Mouse (Mus musculus): Measurements from ENCODE around the gene Elmsan1. TPM values are rescaled to one million over a fixed set of nuclear protein-coding genes. Genes with fewer than 3 reads are reported as not detected.
"Not testable (repeated sequence)": the region's sequence is repeated elsewhere in the genome, so short reads cannot be mapped to it uniquely, and the experiment has no call there.

Elmsan1 gene
- polyA plus RNA-seq, 1 experiment from 2014 or later: 6.3 TPM

GRCm38 (mm10) chr12:84114153-84114994 is 104.3 kb downstream of the Elmsan1 start, which contains the start of gene Dnal1:
Gene Dnal1, plus strand, starts transcription at chr12:84114366.
- Histone ChIP-seq H3K9ac (peak within 1 kb of the TSS; percentile 68), H3K4me2 (replicated peaks) (peak within 1 kb of the TSS; percentile 76), H3K27me3 (replicated peaks) (no peaks in the 10 kb centered on the region), H3K9me3 (no peaks in the 10 kb centered on the region), H3K36me3 (no peaks in the 10 kb centered on the region), H3K27ac (no peak within 1 kb of the TSS), H3K4me3 (peak within 1 kb of the TSS; percentile 69), H3K4me1 (peaks cover 9% of the 10 kb centered on the region)
- 3% methylated on average over 33 of the region's 35 CpGs for WGBS
- ATAC-seq (ENCODE audit: low FRiP score, low read depth): peak; percentile 96

DNA sequence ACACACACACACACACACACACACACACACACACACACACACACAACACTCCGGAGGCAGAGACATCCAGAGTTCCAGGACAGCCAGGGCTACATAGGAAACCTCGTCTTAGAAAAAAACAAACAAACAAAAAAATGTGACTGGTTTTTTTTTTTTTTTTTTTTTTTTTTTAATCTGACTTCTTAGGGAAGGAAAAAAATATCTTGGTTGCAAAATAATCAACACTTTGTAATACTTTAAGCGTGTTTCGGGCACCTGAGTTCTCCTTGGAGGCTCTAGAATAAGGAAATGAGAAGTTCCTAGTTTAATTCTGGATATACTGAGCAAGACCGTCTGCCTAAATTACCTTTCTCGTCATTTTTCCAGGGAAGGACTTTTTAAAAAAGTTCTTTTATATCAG is 105.0 kb downstream of the Elmsan1 start:
- no peak for ATAC-seq (ENCODE audit: low FRiP score, low read depth)
- peak overlapping the region; percentile 76 for H3K4me2 ChIP-seq (replicated peaks)
- whole genome bisulfite sequencing: 57% methylated on average over 6 of the region's 6 CpGs
- no peak overlapping the region for H3K27ac ChIP-seq
- no peaks in the 10 kb centered on the region for H3K36me3 ChIP-seq
- H3K4me1 ChIP-seq: peaks cover 9% of the 10 kb centered on the region
- peak overlapping the region; percentile 69; the same call in 1 of the 2 replicates for H3K4me3 ChIP-seq
- no peak overlapping the region for H3K9ac ChIP-seq
- no peaks in the 10 kb centered on the region for H3K9me3 ChIP-seq
- H3K27me3 ChIP-seq (replicated peaks): no peaks in the 10 kb centered on the region

- no peaks in the 10 kb centered on the region for H3K27me3 ChIP-seq (replicated peaks)
- H3K9me3 ChIP-seq: no peaks in the 10 kb centered on the region
- no peak overlapping the region for H3K4me3 ChIP-seq
- WGBS: 98% methylated on average over 4 of the region's 4 CpGs
- ATAC-seq (ENCODE audit: low FRiP score, low read depth): no peak
- no peak overlapping the region for H3K9ac ChIP-seq
- no peak overlapping the region for H3K4me2 ChIP-seq (replicated peaks)
- H3K36me3 ChIP-seq: no peaks in the 10 kb centered on the region
- H3K27ac ChIP-seq: no peak overlapping the region
- peaks cover 9% of the 10 kb centered on the region for H3K4me1 ChIP-seq
Observed at GRCm38 (mm10) chr12:84110814-84111213, 107.9 kb downstream of the Elmsan1 start.

- no peaks in the 10 kb centered on the region for H3K36me3 ChIP-seq
- H3K9ac ChIP-seq: no peak overlapping the region
- 78% methylated on average over 1 of the region's 1 CpGs for WGBS
- ATAC-seq (ENCODE audit: low FRiP score, low read depth): no peak
- no peaks in the 10 kb centered on the region for H3K9me3 ChIP-seq
- no peak overlapping the region for H3K4me3 ChIP-seq
- no peaks in the 10 kb centered on the region for H3K27me3 ChIP-seq (replicated peaks)
- no peak overlapping the region for H3K4me2 ChIP-seq (replicated peaks)
- peaks cover 4% of the 10 kb centered on the region for H3K4me1 ChIP-seq
- no peak overlapping the region for H3K27ac ChIP-seq
Observed at GRCm38 (mm10) chr12:84109924-84110323, 108.8 kb downstream of the Elmsan1 start.

GRCm38 (mm10) chr12:84107692-84108091 is 111.0 kb downstream of the Elmsan1 start:
- Histone ChIP-seq H3K4me1 (no peaks in the 10 kb centered on the region), H3K4me3 (no peak overlapping the region), H3K9me3 (no peaks in the 10 kb centered on the region), H3K36me3 (no peaks in the 10 kb centered on the region), H3K27ac (no peak overlapping the region), H3K27me3 (replicated peaks) (no peaks in the 10 kb centered on the region), H3K9ac (no peak overlapping the region), H3K4me2 (replicated peaks) (no peak overlapping the region)
- ATAC-seq (ENCODE audit: low FRiP score, low read depth): no peak
- WGBS: 64% methylated on average over 1 of the region's 1 CpGs

GRCm38 (mm10) chr12:84107012-84107411 is 111.7 kb downstream of the Elmsan1 start:
- 62% methylated on average over 3 of the region's 3 CpGs for WGBS
- Histone ChIP-seq H3K27me3 (replicated peaks) (no peaks in the 10 kb centered on the region), H3K9ac (no peak overlapping the region), H3K27ac (no peak overlapping the region), H3K4me2 (replicated peaks) (no peak overlapping the region), H3K36me3 (no peaks in the 10 kb centered on the region), H3K9me3 (no peaks in the 10 kb centered on the region), H3K4me1 (no peaks in the 10 kb centered on the region), H3K4me3 (no peak overlapping the region)
- no peak for ATAC-seq (ENCODE audit: low FRiP score, low read depth)

DNA sequence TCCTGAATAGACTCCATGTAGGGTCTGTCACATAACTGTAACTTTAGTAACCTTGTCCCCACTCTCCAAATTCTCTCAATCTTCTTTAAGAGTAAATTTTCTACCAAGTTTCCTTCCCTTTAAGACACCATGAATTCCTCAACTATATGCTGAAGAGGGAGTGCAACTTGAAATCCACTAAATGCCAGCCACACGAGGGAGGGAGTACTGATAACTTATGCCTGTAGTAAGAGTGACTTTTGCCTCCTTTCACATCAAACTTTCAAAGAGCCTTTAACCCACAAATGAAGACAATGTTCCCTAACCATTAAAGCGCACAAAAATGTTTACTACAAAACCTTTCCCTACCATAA is 117.2 kb downstream of the Elmsan1 start:
- Histone ChIP-seq H3K4me1 (no peaks in the 10 kb centered on the region), H3K9ac (no peak overlapping the region; the same call in 1 of the 2 replicates), H3K4me3 (peak overlapping the region; percentile 51; the same call in 1 of the 2 replicates), H3K27me3 (replicated peaks) (no peaks in the 10 kb centered on the region), H3K27ac (no peak overlapping the region), H3K9me3 (no peaks in the 10 kb centered on the region), H3K36me3 (no peaks in the 10 kb centered on the region), H3K4me2 (replicated peaks) (peak overlapping the region; percentile 75)
- WGBS: 56% methylated on average over 2 of the region's 2 CpGs
- no peak for ATAC-seq (ENCODE audit: low FRiP score, low read depth)

DNA sequence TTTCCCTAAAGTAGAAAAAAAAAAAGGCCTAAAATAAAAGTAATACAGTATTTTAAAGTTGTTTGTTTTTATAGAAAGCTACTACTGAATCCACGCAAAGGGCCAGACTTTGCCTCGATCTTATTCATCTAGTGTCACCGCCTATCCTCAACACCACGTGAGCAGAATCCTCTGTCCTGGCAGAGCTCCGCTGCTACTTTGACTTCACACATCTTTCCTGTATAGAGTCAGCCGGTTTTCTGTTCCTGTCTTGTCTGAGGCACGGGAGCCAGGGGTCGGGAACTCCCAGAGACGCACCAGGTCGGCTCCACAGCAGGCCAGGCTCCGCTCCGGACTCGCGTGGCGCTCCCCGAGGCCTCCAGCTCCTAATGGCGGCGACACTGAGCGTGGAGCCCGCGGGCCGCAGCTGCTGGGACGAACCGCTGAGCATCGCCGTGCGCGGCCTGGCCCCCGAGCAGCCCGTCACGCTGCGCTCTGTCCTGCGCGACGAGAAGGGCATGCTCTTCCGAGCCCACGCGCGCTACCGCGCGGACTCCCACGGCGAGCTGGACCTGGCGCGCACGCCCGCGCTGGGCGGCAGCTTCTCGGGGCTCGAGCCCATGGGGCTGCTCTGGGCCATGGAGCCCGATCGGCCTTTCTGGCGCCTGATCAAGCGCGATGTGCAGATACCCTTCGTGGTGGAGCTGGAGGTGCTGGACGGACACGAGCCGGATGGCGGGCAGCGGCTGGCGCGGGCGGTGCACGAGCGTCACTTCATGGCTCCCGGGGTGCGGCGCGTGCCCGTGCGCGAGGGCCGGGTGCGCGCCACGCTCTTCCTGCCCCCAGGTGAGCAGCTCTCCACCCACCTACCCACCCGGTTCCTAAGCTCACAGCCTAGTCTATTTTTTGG is 117.8 kb downstream of the Elmsan1 start, which contains the start of gene Acot6:
Acot6 (plus strand) TSS at position 51 of the 889 bp plus-strand sequence.
- Histone ChIP-seq H3K9ac (peak within 1 kb of the TSS; percentile 58), H3K4me2 (replicated peaks) (peak within 1 kb of the TSS; percentile 75), H3K4me3 (peak within 1 kb of the TSS; percentile 51)
- H3K9me3 ChIP-seq; H3K36me3 ChIP-seq; H3K4me1 ChIP-seq; H3K27ac ChIP-seq; H3K27me3 ChIP-seq (replicated peaks): not testable (repeated sequence)
- WGBS: under 1% methylated on average over 79 of the region's 80 CpGs
- peak; percentile 75; the same call in 1 of the 2 replicates for ATAC-seq (ENCODE audit: low FRiP score, low read depth)

- Histone ChIP-seq H3K4me2 (replicated peaks) (peak overlapping the region; percentile 75), H3K9ac (no peak overlapping the region), H3K27ac (no peak overlapping the region), H3K27me3 (replicated peaks) (no peaks in the 10 kb centered on the region), H3K4me3 (no peak overlapping the region), H3K4me1 (no peaks in the 10 kb centered on the region), H3K9me3 (0 out of 2 replicates have a peak, but pooled peaks cover 3% of the 10 kb centered on the region), H3K36me3 (no peaks in the 10 kb centered on the region)
- no peak for ATAC-seq (ENCODE audit: low FRiP score, low read depth)
- 43% methylated on average over 1 of the region's 1 CpGs for WGBS
Observed at GRCm38 (mm10) chr12:84100071-84100470, 118.6 kb downstream of the Elmsan1 start.

- no peak for ATAC-seq (ENCODE audit: low FRiP score, low read depth)
- Histone ChIP-seq H3K4me1 (no peaks in the 10 kb centered on the region), H3K27ac (no peak overlapping the region), H3K4me3 (no peak overlapping the region), H3K27me3 (replicated peaks) (no peaks in the 10 kb centered on the region), H3K9ac (no peak overlapping the region), H3K9me3 (0 out of 2 replicates have a peak, but pooled peaks cover 3% of the 10 kb centered on the region), H3K4me2 (replicated peaks) (no peak overlapping the region), H3K36me3 (no peaks in the 10 kb centered on the region)
- WGBS: 95% methylated on average over 2 of the region's 2 CpGs
Observed at GRCm38 (mm10) chr12:84099605-84100004, 119.1 kb downstream of the Elmsan1 start.

All from neural tube, embryonic 12.5 days (tissue).